Mouse (Mus musculus) embryonic facial prominence, embryonic 12.5 days (tissue): ENCODE measurements around the gene Itga8. TPM values are rescaled to one million over a fixed set of nuclear protein-coding genes. Genes with fewer than 3 reads are reported as not detected.

Source experiments
- ATAC-seq: fragments of 200-750 bp; cut with Nextera tagmentation; 2 replicates; pipeline ENCODE4 v1.8.0; 2017; ENCODE audit not compliant: insufficient number of reproducible peaks, insufficient read depth, low FRiP score, low TSS enrichment
- H3K27ac ChIP-seq: fragments of 300-500 bp; sonication (generic); 2 replicates; pipeline ENCODE4 v1.5.1; 2016; ENCODE audit warnings: mild to moderate bottlenecking
- H3K27me3 ChIP-seq: fragments of 300-500 bp; sonication (generic); 2 replicates; pipeline ENCODE4 v1.6.1; 2016; ENCODE audit warnings: mild to moderate bottlenecking, moderate library complexity
- H3K36me3 ChIP-seq: fragments of 300-500 bp; sonication (generic); 2 replicates; pipeline ENCODE4 v1.6.1; 2016; ENCODE audit warnings: mild to moderate bottlenecking
- H3K4me1 ChIP-seq: fragments of 300-500 bp; sonication (generic); 2 replicates; pipeline ENCODE4 v1.6.1; 2016
- H3K4me2 ChIP-seq: fragments of 300-500 bp; sonication (generic); replicated peaks from 2 replicates; pipeline ENCODE4 v1.6.1; 2016; ENCODE audit warnings: mild to moderate bottlenecking, moderate library complexity
- H3K4me3 ChIP-seq: fragments of 300-500 bp; sonication (generic); 2 replicates; pipeline ENCODE4 v1.5.1; 2016; ENCODE audit warnings: mild to moderate bottlenecking
- H3K9ac ChIP-seq: fragments of 300-500 bp; sonication (generic); 2 replicates; pipeline ENCODE4 v1.6.1; 2016; ENCODE audit warnings: mild to moderate bottlenecking, moderate library complexity
- H3K9me3 ChIP-seq: fragments of 300-500 bp; sonication (generic); 2 replicates; pipeline ENCODE4 v1.6.1; 2016; ENCODE audit warnings: mild to moderate bottlenecking, moderate library complexity
- WGBS: fragments of 180-500 bp; shearing (Covaris S2); methylation state at CpG from one replicate; pipeline ENCODE4 v1.1.7; 2016; 5-methylcytosine and 5-hydroxymethylcytosine counted together
- polyA plus RNA-seq: library from polyadenylated mRNA; unstranded; fragments of >200 nt; fragmentation: Nextera tagmentation; extraction: Ambion mirVana; gene quantifications from 2 replicates; pipeline ENCODE4 v1.2.1, GENCODE M21; 2016

Itga8 gene
- polyA plus RNA-seq, 1 experiment from 2014 or later, result 15.8 TPM

DNA sequence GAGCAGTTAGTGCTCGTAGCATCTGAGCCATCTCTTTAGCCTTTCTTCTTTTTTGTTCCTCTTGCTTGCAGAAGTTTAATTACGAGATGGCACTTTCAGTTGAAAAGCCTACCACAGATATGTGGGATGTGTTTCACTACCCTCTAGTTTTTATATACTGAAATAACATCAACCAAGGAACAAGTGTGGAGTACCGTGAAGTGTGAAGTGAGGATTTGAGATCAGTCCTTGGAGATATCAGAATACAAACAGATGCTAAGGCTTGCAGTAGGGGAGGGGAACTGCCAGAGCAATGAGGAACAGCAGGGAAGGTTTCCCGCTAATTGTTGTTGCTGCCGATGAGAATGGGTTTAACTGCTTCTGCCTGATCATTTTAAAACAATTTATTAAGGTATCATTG, 114.1 kb downstream of the Itga8 start:
- Histone ChIP-seq H3K4me2 (no peak overlapping the region), H3K9me3 (no peaks in the 10 kb centered on the region), H3K27me3 (no peaks in the 10 kb centered on the region), H3K4me1 (peaks cover 7% of the 10 kb centered on the region), H3K27ac (no peak overlapping the region), H3K36me3 (no peaks in the 10 kb centered on the region), H3K9ac (no peak overlapping the region), H3K4me3 (no peak overlapping the region)
- 61% methylated on average over 5 of the region's 5 CpGs for WGBS
- no peak for ATAC-seq

DNA sequence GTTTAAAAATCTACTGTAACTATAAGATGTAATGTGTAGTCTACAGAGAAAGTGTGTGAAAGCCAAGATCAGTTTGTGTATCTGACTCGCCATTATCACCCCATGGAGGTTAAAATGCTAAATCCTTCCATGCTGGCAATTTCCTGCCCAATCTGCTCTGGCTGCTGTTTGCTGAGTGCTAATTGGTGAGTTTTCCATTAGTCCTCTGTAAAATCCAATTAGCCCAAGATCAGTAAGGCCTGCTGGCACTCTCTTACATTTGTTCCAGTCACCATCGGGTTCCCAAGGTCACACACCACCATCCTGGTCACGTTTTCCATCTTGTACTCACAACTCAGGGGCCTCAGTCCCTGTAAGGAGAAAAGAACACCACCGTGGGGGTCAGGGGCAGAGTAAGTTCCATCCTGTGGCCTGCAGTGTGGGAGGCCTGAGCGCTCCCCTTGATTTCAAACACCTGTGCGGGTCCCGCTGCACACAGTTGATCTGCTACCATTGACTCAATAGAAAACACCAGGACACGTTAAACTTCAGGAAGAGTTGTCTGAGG, 119.2 kb downstream of the Itga8 start:
- Histone ChIP-seq H3K27ac (no peak overlapping the region), H3K27me3 (no peaks in the 10 kb centered on the region), H3K4me2 (no peak overlapping the region), H3K9ac (no peak overlapping the region), H3K36me3 (no peaks in the 10 kb centered on the region), H3K4me3 (no peak overlapping the region), H3K4me1 (peaks cover 5% of the 10 kb centered on the region; the same call in 1 of the 2 replicates), H3K9me3 (no peaks in the 10 kb centered on the region)
- ATAC-seq, result no peak
- WGBS, result 37% methylated on average over 8 of the region's 8 CpGs

DNA sequence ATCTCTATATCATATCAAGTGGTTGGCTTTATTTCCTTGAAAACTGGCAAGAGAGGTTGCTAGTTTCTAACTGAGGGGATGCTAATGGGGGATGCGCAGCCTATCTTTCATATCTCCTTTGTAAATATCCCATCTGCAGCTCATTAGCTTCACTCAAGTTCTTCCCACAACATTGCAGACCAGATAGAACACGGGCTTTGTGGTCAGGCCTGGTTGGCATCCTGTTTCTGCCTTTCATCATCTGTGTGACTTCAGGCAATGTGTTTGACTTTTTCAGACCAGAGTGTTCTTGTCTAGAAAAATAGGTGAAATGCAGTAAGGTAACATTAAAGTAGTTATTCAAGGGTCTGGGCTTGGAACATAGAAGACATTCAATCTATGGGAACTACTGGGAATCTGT, 121.1 kb downstream of the Itga8 start:
- Histone ChIP-seq H3K4me1 (peaks cover 5% of the 10 kb centered on the region; the same call in 1 of the 2 replicates), H3K4me3 (no peak overlapping the region), H3K4me2 (no peak overlapping the region), H3K9ac (no peak overlapping the region), H3K36me3 (no peaks in the 10 kb centered on the region), H3K27me3 (no peaks in the 10 kb centered on the region), H3K9me3 (no peaks in the 10 kb centered on the region), H3K27ac (no peak overlapping the region)
- 55% methylated on average over 2 of the region's 2 CpGs for WGBS
- no peak for ATAC-seq

DNA sequence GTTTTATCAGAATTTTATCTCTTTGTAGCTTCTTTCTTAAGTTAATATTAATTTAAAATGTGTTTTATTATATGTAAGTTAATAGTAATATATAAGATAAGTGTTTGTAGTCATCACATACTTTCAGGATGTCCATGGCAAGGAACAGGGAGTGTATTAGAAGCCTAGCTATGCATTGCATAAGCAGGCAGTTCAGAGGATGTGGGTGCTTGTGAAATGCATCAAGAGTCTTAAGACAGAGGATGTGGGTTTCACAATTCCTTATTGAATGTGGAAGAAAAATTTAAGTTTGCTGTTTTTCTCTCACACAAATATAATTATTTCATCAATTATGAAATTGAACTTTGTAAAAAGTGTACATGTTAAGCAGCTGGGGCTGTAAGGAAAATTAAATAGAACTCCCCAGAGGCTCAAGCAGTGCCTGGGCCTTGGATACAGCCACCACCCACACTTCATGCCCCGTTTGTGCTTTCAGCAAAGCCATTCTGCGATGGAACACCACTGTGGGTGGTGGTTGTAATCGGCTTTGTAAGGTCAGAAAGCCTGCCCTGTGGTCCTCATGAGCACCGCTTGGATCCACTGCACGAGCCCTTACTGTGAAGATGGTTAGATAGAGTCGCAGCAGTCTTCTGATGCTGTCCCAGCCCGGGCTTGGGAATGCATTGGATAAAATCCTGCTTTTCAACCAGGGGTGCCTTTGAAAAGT, 126.8 kb downstream of the Itga8 start:
- H3K27ac ChIP-seq, result no peak overlapping the region
- H3K9ac ChIP-seq, result no peak overlapping the region
- 0 out of 2 replicates have a peak, but pooled peaks cover 5% of the 10 kb centered on the region for H3K36me3 ChIP-seq
- H3K9me3 ChIP-seq, result no peaks in the 10 kb centered on the region
- no peak overlapping the region for H3K4me3 ChIP-seq
- no peak overlapping the region for H3K4me2 ChIP-seq
- no peak for ATAC-seq
- 63% methylated on average over 7 of the region's 7 CpGs for WGBS
- H3K27me3 ChIP-seq, result no peaks in the 10 kb centered on the region
- no peaks in the 10 kb centered on the region for H3K4me1 ChIP-seq

DNA sequence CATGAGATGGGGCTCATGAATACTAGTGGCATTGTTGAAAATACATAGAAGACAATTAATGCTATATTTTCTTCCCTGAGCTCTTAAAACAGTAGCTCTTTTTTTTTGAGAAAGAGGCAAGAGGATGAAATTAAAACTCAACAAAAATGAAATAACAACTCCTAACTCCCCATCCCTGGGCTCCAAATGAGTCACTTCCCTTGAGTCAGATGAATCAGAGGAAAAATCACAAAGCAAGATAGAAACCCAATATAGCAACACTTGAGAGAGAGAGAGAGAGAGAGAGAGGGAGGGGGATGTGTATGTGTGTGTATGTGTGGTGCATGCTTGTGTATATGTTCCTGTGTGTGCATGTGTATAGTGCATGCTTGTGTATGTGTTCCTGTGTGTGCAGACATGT, 131.5 kb downstream of the Itga8 start:
- Histone ChIP-seq H3K9me3 (no peaks in the 10 kb centered on the region), H3K4me2 (no peak overlapping the region), H3K4me1 (no peaks in the 10 kb centered on the region), H3K36me3 (0 out of 2 replicates have a peak, but pooled peaks cover 5% of the 10 kb centered on the region), H3K27ac (no peak overlapping the region), H3K27me3 (no peaks in the 10 kb centered on the region), H3K9ac (no peak overlapping the region), H3K4me3 (no peak overlapping the region)
- ATAC-seq, result no peak

DNA sequence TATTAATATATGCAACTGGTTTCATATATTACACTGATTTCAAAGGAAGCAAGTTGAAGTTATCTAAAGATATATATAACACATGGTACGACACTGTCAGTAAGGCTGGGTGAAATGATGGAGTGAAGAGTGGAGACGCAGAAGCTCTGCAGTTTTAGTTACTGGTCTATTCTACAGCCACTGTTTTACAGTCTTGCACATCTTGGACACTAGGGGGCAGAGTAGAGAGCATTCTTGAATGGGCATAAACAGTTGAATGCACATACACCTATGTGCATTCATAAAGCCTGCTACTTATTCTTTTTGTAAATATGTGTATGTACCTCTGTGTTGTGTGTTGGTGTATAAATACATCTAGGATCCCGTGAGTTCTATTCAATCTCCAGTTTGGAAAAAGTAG, 141.2 kb downstream of the Itga8 start:
- Histone ChIP-seq H3K4me1 (no peaks in the 10 kb centered on the region; the same call in 1 of the 2 replicates), H3K36me3 (peaks cover 4% of the 10 kb centered on the region; the same call in 1 of the 2 replicates), H3K27ac (no peak overlapping the region), H3K9me3 (no peaks in the 10 kb centered on the region), H3K9ac (no peak overlapping the region), H3K4me2 (no peak overlapping the region), H3K27me3 (no peaks in the 10 kb centered on the region), H3K4me3 (no peak overlapping the region)
- no peak for ATAC-seq
- 85% methylated on average over 3 of the region's 3 CpGs for WGBS

DNA sequence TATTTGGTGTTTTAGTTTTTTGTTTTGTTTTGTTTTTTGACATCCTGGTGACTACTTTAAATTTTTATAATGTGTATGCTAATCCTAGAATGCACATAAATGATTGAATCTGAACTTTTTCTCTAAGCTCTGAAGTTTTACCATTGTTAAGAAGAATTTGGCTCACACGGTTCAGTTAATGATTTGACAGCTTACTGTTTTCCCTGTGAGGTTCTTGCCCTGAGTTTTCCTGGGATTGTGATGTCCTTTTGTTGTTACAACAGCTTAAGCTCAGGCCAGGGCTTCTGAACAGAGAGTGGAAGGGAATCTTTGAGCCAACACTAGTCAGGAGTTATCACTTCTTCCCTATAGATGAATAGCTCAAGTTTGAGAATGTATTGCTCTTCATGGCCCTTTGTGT, 144.7 kb downstream of the Itga8 start:
- Histone ChIP-seq H3K9ac (no peak overlapping the region), H3K4me2 (no peak overlapping the region), H3K27ac (no peak overlapping the region), H3K4me3 (no peak overlapping the region), H3K27me3 (no peaks in the 10 kb centered on the region), H3K36me3 (peaks cover 4% of the 10 kb centered on the region; the same call in 1 of the 2 replicates), H3K9me3 (no peaks in the 10 kb centered on the region), H3K4me1 (no peaks in the 10 kb centered on the region; the same call in 1 of the 2 replicates)
- 66% methylated on average over 1 of the region's 1 CpGs for WGBS
- no peak for ATAC-seq

DNA sequence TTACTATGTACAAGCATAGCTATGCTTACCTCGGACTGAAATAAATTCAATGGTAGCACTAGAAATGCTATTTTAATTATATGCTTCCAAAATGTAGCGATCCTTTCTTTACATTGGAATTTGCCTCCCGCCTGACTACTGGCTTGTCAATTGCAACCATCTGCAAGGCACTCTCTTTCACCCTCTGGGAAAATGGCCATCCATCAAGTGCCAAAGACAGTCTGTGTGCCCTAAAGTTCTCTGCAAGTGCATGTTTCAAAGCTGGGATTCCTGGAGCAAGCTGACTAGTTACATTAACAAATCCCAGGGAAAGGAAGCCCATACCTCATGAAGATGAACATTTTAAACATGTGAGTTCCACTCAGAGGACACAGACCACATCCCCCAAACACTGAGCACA, 145.3 kb downstream of the Itga8 start:
- Histone ChIP-seq H3K27ac (no peak overlapping the region), H3K27me3 (no peaks in the 10 kb centered on the region), H3K4me2 (no peak overlapping the region), H3K36me3 (peaks cover 4% of the 10 kb centered on the region; the same call in 1 of the 2 replicates), H3K9ac (no peak overlapping the region), H3K9me3 (no peaks in the 10 kb centered on the region), H3K4me3 (no peak overlapping the region), H3K4me1 (no peaks in the 10 kb centered on the region; the same call in 1 of the 2 replicates)
- 44% methylated on average over 3 of the region's 3 CpGs for WGBS
- no peak for ATAC-seq

DNA sequence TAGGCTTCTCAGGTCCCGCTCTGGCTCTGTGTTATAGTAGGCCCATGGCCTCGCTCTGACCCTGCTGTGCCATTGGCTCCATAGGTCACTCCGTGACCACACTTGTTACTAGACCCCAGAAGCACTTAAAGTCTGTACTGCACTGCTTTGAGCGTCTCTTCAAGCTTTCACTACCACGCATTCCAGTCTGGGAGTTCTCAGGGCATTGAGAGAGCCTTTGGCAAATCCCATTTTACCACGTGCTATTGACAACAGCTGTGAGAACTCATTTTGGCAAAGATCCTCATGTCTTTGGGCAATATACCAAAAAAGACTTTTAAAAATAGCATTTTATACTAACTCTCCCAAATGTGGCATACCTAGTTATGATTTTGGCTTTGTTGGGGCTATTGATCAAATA, 147.0 kb downstream of the Itga8 start:
- no peaks in the 10 kb centered on the region; the same call in 1 of the 2 replicates for H3K4me1 ChIP-seq
- no peaks in the 10 kb centered on the region for H3K27me3 ChIP-seq
- H3K4me3 ChIP-seq, result no peak overlapping the region
- H3K4me2 ChIP-seq, result no peak overlapping the region
- H3K9ac ChIP-seq, result no peak overlapping the region
- H3K27ac ChIP-seq, result no peak overlapping the region
- WGBS, result 86% methylated on average over 6 of the region's 6 CpGs
- ATAC-seq, result no peak
- H3K36me3 ChIP-seq, result no peaks in the 10 kb centered on the region
- no peaks in the 10 kb centered on the region for H3K9me3 ChIP-seq

DNA sequence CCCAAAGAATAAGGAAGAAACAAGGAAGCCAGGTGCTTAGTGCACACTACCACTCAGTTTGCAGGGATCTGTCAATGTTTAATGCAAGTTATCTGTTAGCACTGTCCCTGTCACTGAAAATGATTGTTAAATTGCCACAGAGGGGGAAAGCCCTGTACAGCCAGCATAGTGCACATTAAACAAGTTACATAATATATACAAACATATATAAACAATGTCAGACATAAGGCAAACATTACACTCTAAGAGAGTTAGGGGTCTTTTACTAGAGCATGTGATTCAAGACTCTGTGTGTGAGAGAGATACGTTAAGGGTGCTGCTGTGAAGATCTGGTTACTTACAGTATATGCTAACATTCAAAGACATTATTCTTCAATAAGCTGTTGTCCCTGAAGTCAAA, 148.2 kb downstream of the Itga8 start:
- 68% methylated on average over 1 of the region's 1 CpGs for WGBS
- no peak for ATAC-seq
- Histone ChIP-seq H3K36me3 (no peaks in the 10 kb centered on the region), H3K9ac (no peak overlapping the region), H3K4me3 (no peak overlapping the region), H3K9me3 (no peaks in the 10 kb centered on the region), H3K27ac (no peak overlapping the region), H3K27me3 (no peaks in the 10 kb centered on the region), H3K4me2 (no peak overlapping the region), H3K4me1 (no peaks in the 10 kb centered on the region; the same call in 1 of the 2 replicates)

DNA sequence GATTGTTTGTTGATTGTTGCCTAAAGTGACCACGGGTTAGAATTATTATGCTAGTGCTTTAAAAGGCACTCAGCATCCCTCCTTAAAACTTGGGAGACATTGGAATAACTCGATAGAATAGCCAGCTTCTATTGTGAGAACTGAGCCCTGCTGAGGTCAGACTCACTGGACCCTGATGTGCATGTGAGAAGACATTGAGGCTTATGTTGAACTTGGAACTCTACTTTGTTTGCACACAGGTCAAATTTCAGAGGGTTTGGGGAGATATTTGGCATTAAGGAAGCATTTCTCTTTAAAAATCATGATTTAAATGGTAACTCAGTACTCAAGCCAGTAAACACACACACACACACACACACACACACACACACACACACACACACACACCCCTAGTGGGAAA, 153.8 kb downstream of the Itga8 start:
- Histone ChIP-seq H3K27ac (no peak overlapping the region), H3K27me3 (no peaks in the 10 kb centered on the region), H3K36me3 (no peaks in the 10 kb centered on the region), H3K4me1 (0 out of 2 replicates have a peak, but pooled peaks cover 4% of the 10 kb centered on the region), H3K4me2 (no peak overlapping the region), H3K4me3 (no peak overlapping the region), H3K9ac (no peak overlapping the region), H3K9me3 (no peaks in the 10 kb centered on the region)
- WGBS, result 79% methylated on average over 2 of the region's 2 CpGs
- ATAC-seq, result no peak

DNA sequence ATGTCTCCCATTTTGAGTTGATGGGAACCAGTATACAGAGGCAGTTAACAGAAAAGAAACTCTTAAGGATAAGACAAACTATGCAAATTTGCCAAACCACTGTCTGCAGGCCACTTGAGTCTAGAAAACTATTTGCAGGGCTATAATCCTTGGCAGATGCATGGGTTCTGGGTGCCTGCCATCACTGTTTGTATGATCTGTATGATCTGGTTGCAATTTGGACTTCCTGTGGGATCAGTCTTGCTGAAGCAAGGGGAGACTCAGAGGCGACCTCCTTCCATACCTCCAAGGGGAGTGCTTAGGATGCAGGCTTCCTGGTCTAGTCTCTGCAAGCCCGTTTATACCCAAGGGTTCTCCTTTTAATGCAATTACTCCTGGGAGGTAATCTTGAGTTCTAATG, 155.1 kb downstream of the Itga8 start:
- H3K27me3 ChIP-seq, result no peaks in the 10 kb centered on the region
- H3K4me3 ChIP-seq, result no peak overlapping the region
- no peak overlapping the region for H3K27ac ChIP-seq
- no peaks in the 10 kb centered on the region for H3K36me3 ChIP-seq
- 0 out of 2 replicates have a peak, but pooled peaks cover 4% of the 10 kb centered on the region for H3K4me1 ChIP-seq
- 17% methylated on average over 2 of the region's 2 CpGs for whole genome bisulfite sequencing
- no peak for ATAC-seq
- H3K4me2 ChIP-seq, result no peak overlapping the region
- H3K9me3 ChIP-seq, result no peaks in the 10 kb centered on the region
- no peak overlapping the region for H3K9ac ChIP-seq
